Mouse (Mus musculus) gastrocnemius, adult 2 months (tissue): ENCODE results near the gene Vmn1r13. TPM values are rescaled to one million over a fixed set of nuclear protein-coding genes. Genes with fewer than 3 reads are reported as not detected.
"Not testable (repeated sequence)": the region's sequence is repeated elsewhere in the genome, so short reads cannot be mapped to it uniquely, and the experiment has no call there.

Experiments
- DNase-seq: peaks from one replicate; pipeline ENCODE4 v3.0.0; 2022
- H3K27ac ChIP-seq: fragments of 200-600 bp; 2 replicates; pipeline ENCODE4 v1.8.1; 2022; ENCODE audit warnings: mild to moderate bottlenecking
- H3K4me3 ChIP-seq: fragments of 200-600 bp; 2 replicates; pipeline ENCODE4 v1.8.1; 2022; ENCODE audit warnings: mild to moderate bottlenecking, moderate library complexity
- CTCF ChIP-seq: fragments of 200-600 bp; IDR thresholded peaks from 2 replicates; pipeline ENCODE4 v1.8.1; 2022; ENCODE audit warnings: antibody characterized with exemption, mild to moderate bottlenecking, moderate library complexity
- intact Hi-C: fragments of 180-260 bp; cut with DNase I; formaldehyde crosslinking; loops from one replicate; pipeline ENCODE4 v1.15.1; 2025
- long read RNA-seq, 2 experiments: library from polyadenylated mRNA; stranded (forward); transcript quantifications; one replicate each; pipeline ENCODE4 v2.0.0; 2021
- total RNA-seq, 2 experiments: library from RNA; stranded (reverse); gene quantifications; 2 replicates each; pipeline ENCODE4 v1.2.3; 2021

Vmn1r13 gene
- not detected for total RNA-seq
- long read RNA-seq, experiment 1: 0 reads
- long read RNA-seq, experiment 2: 0 reads

DNA sequence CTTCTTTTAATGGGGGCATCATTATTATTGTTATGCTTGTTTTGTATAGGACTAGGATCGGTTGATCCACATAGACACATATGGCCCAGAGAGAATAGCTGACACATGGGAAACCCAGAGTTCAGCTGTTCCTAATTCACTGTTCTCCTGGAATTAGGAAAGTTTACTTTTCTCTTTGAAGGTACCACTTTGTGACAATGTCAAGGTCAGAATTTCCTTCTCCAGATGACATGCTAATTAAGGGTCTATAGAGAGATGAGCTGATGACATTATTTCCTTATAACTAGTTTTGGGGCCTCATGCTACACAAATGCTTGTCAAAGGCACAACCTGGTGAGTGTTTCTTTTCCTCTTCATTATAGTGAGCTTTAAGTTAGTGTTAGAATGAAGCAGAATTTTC lies at the start of gene Vmn1r13:
Gene Vmn1r13 (plus strand): TSS at position 301 of the 400 bp plus-strand sequence.
- H3K27ac ChIP-seq, intact Hi-C loops, DNase-seq, H3K4me3 ChIP-seq: not testable (repeated sequence)

- no peak for TF ChIP-seq CTCF
- no peak for DNase-seq
- intact Hi-C loops: no loop called here
- Histone ChIP-seq H3K27ac (no peak within 1 kb of the TSS), H3K4me3 (no peak within 1 kb of the TSS)
Observed at GRCm38 (mm10) chr6:57156619-57157018, 46.5 kb upstream of the Vmn1r13 start, which contains the start of gene Vmn1r12. Gene Vmn1r12, plus strand, starts transcription at chr6:57156919.

GRCm38 (mm10) chr6:57190016-57190415 lies 13.1 kb upstream of the Vmn1r13 start:
- DNase-seq, intact Hi-C loops, H3K4me3 ChIP-seq, H3K27ac ChIP-seq: not testable (repeated sequence)

DNA sequence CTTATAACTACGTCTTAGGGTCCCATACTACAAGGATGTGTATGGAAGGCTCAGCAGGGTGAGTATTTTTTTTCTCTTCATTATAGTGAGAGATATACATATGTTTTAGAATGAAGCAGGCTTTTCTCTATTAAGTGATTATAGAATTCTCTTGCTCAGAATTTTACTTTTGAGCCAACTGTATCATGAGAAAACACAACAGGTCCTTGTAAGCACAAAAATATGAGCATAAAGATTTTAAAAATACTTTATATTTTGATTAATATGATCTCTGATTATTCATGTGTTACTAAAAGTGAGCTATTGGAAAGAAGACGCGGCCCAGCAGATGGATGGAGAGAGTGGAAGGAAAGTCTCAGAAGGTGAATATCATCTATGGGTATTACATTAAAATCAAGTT lies 28.3 kb downstream of the Vmn1r13 start, which contains the start of gene Vmn1r14:
Gene Vmn1r14 (plus strand): TSS at position 301 of the 400 bp plus-strand sequence.
- no peak for TF ChIP-seq CTCF
- Histone ChIP-seq H3K4me3 (no peak within 1 kb of the TSS), H3K27ac (no peak within 1 kb of the TSS)
- intact Hi-C loops: no loop called here
- no peak for DNase-seq

GRCm38 (mm10) chr6:57257652-57258051 lies 54.6 kb downstream of the Vmn1r13 start, which contains the start of gene Vmn1r15:
Gene Vmn1r15, plus strand, starts transcription at chr6:57257952.
- no peak for TF ChIP-seq CTCF
- no peak within 1 kb of the TSS for H3K27ac ChIP-seq
- intact Hi-C loops: no loop called here
- H3K4me3 ChIP-seq: no peak within 1 kb of the TSS
- DNase-seq: no peak

DNA sequence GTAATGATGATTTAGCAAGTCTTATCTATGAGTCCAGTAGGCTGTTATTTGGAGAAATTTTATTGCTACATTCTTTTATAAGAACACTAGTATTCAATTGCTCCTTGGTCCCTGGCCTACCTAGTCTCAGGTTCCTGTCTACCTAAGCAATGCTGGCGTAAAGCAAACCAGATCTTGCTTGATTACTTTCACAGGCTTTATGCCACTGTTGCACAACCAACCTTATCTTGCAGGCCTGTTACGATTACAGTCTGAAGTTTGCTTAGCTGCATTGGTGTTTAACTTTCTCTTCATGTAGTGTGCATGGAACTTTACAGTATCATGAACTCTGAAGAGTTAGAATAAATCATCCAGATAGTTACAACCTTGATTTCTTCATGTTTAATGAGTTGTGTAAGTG lies 57.9 kb downstream of the Vmn1r13 start:
- Histone ChIP-seq H3K27ac (no peak overlapping the region), H3K4me3 (no peak overlapping the region)
- TF ChIP-seq CTCF: no peak
- no peak for DNase-seq
- intact Hi-C loops: no loop called here

Other genes with a start within 250 kb of the Vmn1r13 start
- not detected for gene Vmn1r5, start 233.0 kb upstream of the Vmn1r13 start, total RNA-seq
- gene Vmn1r6, start 206.0 kb upstream of the Vmn1r13 start, total RNA-seq: not detected
- gene Vmn1r7, start 178.0 kb upstream of the Vmn1r13 start, total RNA-seq: not detected
- not detected for gene Vmn1r8, start 171.0 kb upstream of the Vmn1r13 start, total RNA-seq
- not detected for gene Vmn1r9, start 136.5 kb upstream of the Vmn1r13 start, total RNA-seq
- gene Vmn1r10, start 93.8 kb upstream of the Vmn1r13 start, total RNA-seq: not detected
- gene Vmn1r11, start 69.8 kb upstream of the Vmn1r13 start, total RNA-seq: not detected
- not detected for gene Vmn1r12, start 46.4 kb upstream of the Vmn1r13 start, total RNA-seq
- gene Vmn1r14, start 28.4 kb downstream of the Vmn1r13 start, total RNA-seq: not detected
- not detected for gene Vmn1r15, start 54.7 kb downstream of the Vmn1r13 start, total RNA-seq
- gene Vmn1r16, start 126.2 kb downstream of the Vmn1r13 start, total RNA-seq: not detected
- gene Vmn1r17, start 160.4 kb downstream of the Vmn1r13 start, total RNA-seq: not detected
- not detected for gene Vmn1r18, start 192.5 kb downstream of the Vmn1r13 start, total RNA-seq
- not detected for gene Vmn1r19, start 200.5 kb downstream of the Vmn1r13 start, total RNA-seq
- gene Vmn1r20, start 225.6 kb downstream of the Vmn1r13 start, total RNA-seq: not detected